ENCODE assay signal across 14 mouse cellular contexts in the genomic region with DNA sequence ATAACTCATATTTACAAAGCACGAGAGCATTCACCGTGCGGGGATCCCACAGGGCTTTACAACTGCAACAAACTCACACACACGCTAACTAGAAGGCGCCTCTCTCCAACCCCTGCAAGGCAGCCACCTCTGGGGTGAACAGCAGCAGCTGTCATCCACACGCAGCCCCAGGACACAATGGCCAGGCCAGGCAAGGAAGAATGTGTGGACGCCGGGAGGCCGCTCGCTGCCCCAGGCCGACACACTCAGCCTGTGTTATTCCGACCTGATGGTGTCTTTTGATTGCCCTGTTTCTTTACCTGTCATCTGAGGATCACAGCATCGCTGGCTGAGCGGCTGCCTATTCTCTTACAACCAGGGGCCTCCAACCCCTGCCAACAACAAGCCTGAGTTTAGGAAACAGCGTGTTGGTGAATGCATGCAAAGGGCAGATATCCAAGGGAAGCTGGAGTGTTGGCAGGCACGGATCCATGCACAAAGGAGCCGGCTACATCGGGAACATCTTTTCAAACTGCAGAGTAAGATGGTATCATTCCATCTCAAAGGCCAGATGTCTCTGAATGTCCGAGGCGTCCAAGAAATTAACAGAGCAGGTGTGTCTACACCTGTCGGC. TPM values are rescaled to one million over a fixed set of nuclear protein-coding genes. Genes with fewer than 3 reads are reported as not detected.
DNase-seq lines count a peak whose midpoint lies in the region; ATAC-seq and TF ChIP-seq lines count a peak whose summit lies in the region.
"Had no signal": no experiment of that assay in that cellular context is flagged by ENCODE, and none has a peak within 500 bp of the region (broad histone marks: within the 10 kb centered on the region; RNA-seq: fewer than 3 reads in every experiment).

No protein-coding gene starts in this region.

- H3K4me3 ChIP-seq in kidney, postnatal 0 days (replicated peaks; ENCODE audit: low read depth, low read length): no peak overlapping the region
- no peak overlapping the region for H3K4me3 ChIP-seq in forebrain, embryonic 15.5 days
- H3K4me3 ChIP-seq in midbrain, embryonic 11.5 days (ENCODE audit: low read depth, low read length): no peak overlapping the region
- no peak overlapping the region for H3K4me3 ChIP-seq in liver, embryonic 12.5 days
- H3K4me3 ChIP-seq: hindbrain, embryonic 15.5 days had no signal

- no peak overlapping the region for H3K9ac ChIP-seq in kidney, postnatal 0 days (ENCODE audit: low read depth, low read length)
- no peak overlapping the region for H3K9ac ChIP-seq in forebrain, embryonic 15.5 days (replicated peaks)
- H3K9ac ChIP-seq in midbrain, embryonic 11.5 days (ENCODE audit: low read length): no peak overlapping the region
- no peak overlapping the region for H3K9ac ChIP-seq in liver, embryonic 12.5 days
- H3K9ac ChIP-seq: hindbrain, embryonic 15.5 days; liver, embryonic 14.5 days had no signal

- 45% methylated on average over 21 of the region's 21 CpGs for WGBS in kidney, postnatal 0 days
- 21% methylated on average over 21 of the region's 21 CpGs for WGBS in forebrain, embryonic 15.5 days
- WGBS in midbrain, embryonic 11.5 days: 66% methylated on average over 21 of the region's 21 CpGs
- WGBS in liver, embryonic 12.5 days (ENCODE audit: insufficient replicate concordance): 78% methylated on average over 21 of the region's 21 CpGs

- no peaks in the 10 kb centered on the region for H3K27me3 ChIP-seq in kidney, postnatal 0 days (ENCODE audit: insufficient read depth, low read length)
- H3K27me3 ChIP-seq in forebrain, embryonic 15.5 days: no peaks in the 10 kb centered on the region
- no peaks in the 10 kb centered on the region for H3K27me3 ChIP-seq in midbrain, embryonic 11.5 days (ENCODE audit: control insufficient read depth, insufficient read depth, low read length)
- no peaks in the 10 kb centered on the region for H3K27me3 ChIP-seq in liver, embryonic 12.5 days (replicated peaks)
- H3K27me3 ChIP-seq: hindbrain, embryonic 15.5 days had no signal

- H3K27ac ChIP-seq in kidney, postnatal 0 days: no peak overlapping the region
- 0 out of 2 replicates have a peak overlapping the region, but pooled peaks have one; percentile 7 for H3K27ac ChIP-seq in forebrain, embryonic 15.5 days (replicated peaks)
- H3K27ac ChIP-seq in midbrain, embryonic 11.5 days (ENCODE audit: low read depth, low read length): no peak overlapping the region
- H3K27ac ChIP-seq in liver, embryonic 12.5 days: no peak overlapping the region
- H3K27ac ChIP-seq: hindbrain, embryonic 15.5 days; liver, embryonic 14.5 days; stomach, postnatal 0 days had no signal

- no peaks in the 10 kb centered on the region for H3K36me3 ChIP-seq in kidney, postnatal 0 days (ENCODE audit: insufficient read depth, low read length)
- H3K36me3 ChIP-seq in forebrain, embryonic 15.5 days: no peaks in the 10 kb centered on the region
- no peaks in the 10 kb centered on the region for H3K36me3 ChIP-seq in midbrain, embryonic 11.5 days (ENCODE audit: control insufficient read depth, insufficient read depth, low read length)
- H3K36me3 ChIP-seq in liver, embryonic 12.5 days: no peaks in the 10 kb centered on the region
- H3K36me3 ChIP-seq: hindbrain, embryonic 15.5 days had no signal

- H3K4me2 ChIP-seq in kidney, postnatal 0 days (ENCODE audit: low read length): peak overlapping the region; percentile 14; the same call in 1 of the 2 replicates
- H3K4me2 ChIP-seq in forebrain, embryonic 15.5 days (replicated peaks): peak overlapping the region; percentile 13; the same call in 1 of the 2 replicates
- H3K4me2 ChIP-seq in midbrain, embryonic 11.5 days: no peak overlapping the region
- H3K4me2 ChIP-seq in liver, embryonic 12.5 days: no peak overlapping the region
- H3K4me2 ChIP-seq: hindbrain, embryonic 15.5 days had no signal

- ATAC-seq in kidney, postnatal 0 days (replicated peaks; ENCODE audit: low FRiP score, low read depth): no peak
- ATAC-seq in forebrain, embryonic 15.5 days (replicated peaks): peak; percentile 61
- ATAC-seq in midbrain, embryonic 11.5 days (ENCODE audit: low FRiP score): 0 out of 2 replicates have a peak, but pooled peaks have one; percentile 24
- no peak for ATAC-seq in frontal cortex, adult (ENCODE audit: low TSS enrichment)
- no peak for ATAC-seq in liver, embryonic 12.5 days

- no peak for TF ChIP-seq CTCF in kidney, postnatal 0 days (IDR thresholded peaks at IDR 0.05; ENCODE audit: low read depth)

- peaks cover 4% of the 10 kb centered on the region; the same call in 1 of the 2 replicates for H3K4me1 ChIP-seq in kidney, postnatal 0 days (replicated peaks; ENCODE audit: insufficient read depth, low read length)
- peaks cover 12% of the 10 kb centered on the region for H3K4me1 ChIP-seq in forebrain, embryonic 15.5 days
- peaks cover 4% of the 10 kb centered on the region; the same call in 1 of the 2 replicates for H3K4me1 ChIP-seq in midbrain, embryonic 11.5 days (ENCODE audit: control insufficient read depth, insufficient read depth, low read length)
- no peaks in the 10 kb centered on the region for H3K4me1 ChIP-seq in liver, embryonic 12.5 days

- no peak for DNase-seq in kidney, postnatal 0 days (ENCODE audit: low spot score)
- no peak for DNase-seq in kidney, adult 11 months
- no peak for DNase-seq in midbrain, embryonic 11.5 days (ENCODE audit: low spot score, missing footprints)
- DNase-seq in retina, postnatal 1 day: peak; percentile 55
- DNase-seq: adrenal gland, postnatal 14 days; heart, adult 11 months; lung, postnatal 4 days; right cerebral cortex, postnatal 25 days had no signal

- no peaks in the 10 kb centered on the region for H3K9me3 ChIP-seq in kidney, postnatal 0 days (replicated peaks; ENCODE audit: low read length)
- no peaks in the 10 kb centered on the region for H3K9me3 ChIP-seq in forebrain, embryonic 15.5 days
- H3K9me3 ChIP-seq in midbrain, embryonic 11.5 days (ENCODE audit: control insufficient read depth, low read length): no peaks in the 10 kb centered on the region
- H3K9me3 ChIP-seq in liver, embryonic 12.5 days (replicated peaks): no peaks in the 10 kb centered on the region
- H3K9me3 ChIP-seq: hindbrain, embryonic 15.5 days had no signal

RNA-seq across cellular contexts. Expression of gene Habp2, which starts 39.4 kb away (rescaled TPM):
- 50.5 and 57.9 TPM in 2 replicates for polyA plus RNA-seq in kidney, postnatal 0 days (2015; fragmentation: Nextera tagmentation; extraction: Ambion mirVana)
- polyA plus RNA-seq in forebrain, embryonic 15.5 days (2015; fragmentation: Nextera tagmentation; extraction: Ambion mirVana): 0.06 TPM in 1 of 2 replicates, not detected in the other
- not detected in 2 replicates for polyA plus RNA-seq in midbrain, embryonic 11.5 days (2014; fragmentation: Nextera tagmentation; extraction: Ambion mirVana)
- polyA plus RNA-seq in liver, embryonic 12.5 days (2016; fragmentation: Nextera tagmentation; extraction: Ambion mirVana): 40.8 and 42.9 TPM in 2 replicates

Comparison
In these comparisons a context has a peak if more than half of its experiments do, and no peak if none do; other contexts are left out.
1. ATAC-seq: peak in forebrain, embryonic 15.5 days (single experiment) and midbrain, embryonic 11.5 days (single experiment); none in kidney, postnatal 0 days (single experiment), frontal cortex, adult (single experiment) and liver, embryonic 12.5 days (single experiment).
2. H3K4me2 ChIP-seq: peak in kidney, postnatal 0 days (single experiment) and forebrain, embryonic 15.5 days (single experiment); none in midbrain, embryonic 11.5 days (single experiment) and liver, embryonic 12.5 days (single experiment).
3. RNA of gene Habp2, which starts 39.4 kb away (polyA plus RNA-seq): 50.5 to 57.9 TPM in kidney, postnatal 0 days and 40.8 to 42.9 TPM in liver, embryonic 12.5 days; 0.06 TPM in forebrain, embryonic 15.5 days and not detected in midbrain, embryonic 11.5 days; every median in the first group is over 10 times any median in the second.